Mouse (Mus musculus): Measurements from ENCODE around the gene Lrp5. TPM values are rescaled to one million over a fixed set of nuclear protein-coding genes. Genes with fewer than 3 reads are reported as not detected.
A peak's percentile ranks its signal among the peaks of the same experiment; 100 is the strongest.

Lrp5 gene
- polyA plus RNA-seq, 1 experiment from 2014 or later = 2.3 TPM

GRCm38 (mm10) chr19:3718481-3719361 lies 32.4 kb upstream of the Lrp5 start:
- H3K27ac ChIP-seq (ENCODE audit: low read length) = no peak overlapping the region

GRCm38 (mm10) chr19:3714381-3714780 lies 28.0 kb upstream of the Lrp5 start:
- Histone ChIP-seq H3K4me1 (replicated peaks; ENCODE audit: control insufficient read depth, insufficient read depth, low read length) (peaks cover 8% of the 10 kb centered on the region), H3K36me3 (ENCODE audit: control insufficient read depth, insufficient read depth) (peaks cover 9% of the 10 kb centered on the region; the same call in 1 of the 2 replicates), H3K9ac (replicated peaks; ENCODE audit: low read depth, low read length) (no peak overlapping the region), H3K4me3 (replicated peaks; ENCODE audit: low read length) (no peak overlapping the region), H3K27me3 (replicated peaks; ENCODE audit: control insufficient read depth, insufficient read depth, low read length) (no peaks in the 10 kb centered on the region), H3K9me3 (ENCODE audit: control insufficient read depth, low read length) (no peaks in the 10 kb centered on the region), H3K4me2 (ENCODE audit: low read length) (no peak overlapping the region), H3K27ac (ENCODE audit: low read length) (no peak overlapping the region)
- 92% methylated on average over 6 of the region's 6 CpGs for WGBS
- no peak for ATAC-seq

More at GRCm38 (mm10) chr19:3718481-3719361, 32.4 kb upstream of the Lrp5 start:
- H3K27me3 ChIP-seq (replicated peaks; ENCODE audit: control insufficient read depth, insufficient read depth, low read length) = no peaks in the 10 kb centered on the region
- peak; percentile 80 for ATAC-seq
- 41% methylated on average over 19 of the region's 19 CpGs for WGBS
- peaks cover 9% of the 10 kb centered on the region; the same call in 1 of the 2 replicates for H3K36me3 ChIP-seq (ENCODE audit: control insufficient read depth, insufficient read depth)
- H3K9ac ChIP-seq (replicated peaks; ENCODE audit: low read depth, low read length) = peak overlapping the region; percentile 40
- H3K4me1 ChIP-seq (replicated peaks; ENCODE audit: control insufficient read depth, insufficient read depth, low read length) = peaks cover 8% of the 10 kb centered on the region
- H3K4me3 ChIP-seq (replicated peaks; ENCODE audit: low read length) = peak overlapping the region; percentile 41
- peak overlapping the region; percentile 75 for H3K4me2 ChIP-seq (ENCODE audit: low read length)
- H3K9me3 ChIP-seq (ENCODE audit: control insufficient read depth, low read length) = peaks cover 3% of the 10 kb centered on the region; the same call in 1 of the 2 replicates

GRCm38 (mm10) chr19:3710436-3710835 lies 24.1 kb upstream of the Lrp5 start:
- Histone ChIP-seq H3K4me1 (replicated peaks; ENCODE audit: control insufficient read depth, insufficient read depth, low read length) (peaks cover 12% of the 10 kb centered on the region), H3K4me3 (replicated peaks; ENCODE audit: low read length) (no peak overlapping the region), H3K36me3 (ENCODE audit: control insufficient read depth, insufficient read depth) (no peaks in the 10 kb centered on the region), H3K4me2 (ENCODE audit: low read length) (no peak overlapping the region), H3K9me3 (ENCODE audit: control insufficient read depth, low read length) (no peaks in the 10 kb centered on the region), H3K27ac (ENCODE audit: low read length) (no peak overlapping the region), H3K9ac (replicated peaks; ENCODE audit: low read depth, low read length) (no peak overlapping the region), H3K27me3 (replicated peaks; ENCODE audit: control insufficient read depth, insufficient read depth, low read length) (no peaks in the 10 kb centered on the region)
- WGBS = 97% methylated on average over 2 of the region's 2 CpGs
- ATAC-seq = no peak

- H3K9me3 ChIP-seq (ENCODE audit: control insufficient read depth, low read length) = no peaks in the 10 kb centered on the region
- H3K4me2 ChIP-seq (ENCODE audit: low read length) = peak overlapping the region; percentile 90
- H3K27ac ChIP-seq (ENCODE audit: low read length) = no peak overlapping the region
- no peaks in the 10 kb centered on the region for H3K36me3 ChIP-seq (ENCODE audit: control insufficient read depth, insufficient read depth)
- H3K27me3 ChIP-seq (replicated peaks; ENCODE audit: control insufficient read depth, insufficient read depth, low read length) = no peaks in the 10 kb centered on the region
- no peak for ATAC-seq
- H3K4me1 ChIP-seq (replicated peaks; ENCODE audit: control insufficient read depth, insufficient read depth, low read length) = peaks cover 12% of the 10 kb centered on the region
- H3K4me3 ChIP-seq (replicated peaks; ENCODE audit: low read length) = peak overlapping the region; percentile 95
- 43% methylated on average over 10 of the region's 10 CpGs for WGBS
- peak overlapping the region; percentile 91 for H3K9ac ChIP-seq (replicated peaks; ENCODE audit: low read depth, low read length)
Observed at GRCm38 (mm10) chr19:3709013-3709787, 22.8 kb upstream of the Lrp5 start.

- WGBS = under 1% methylated on average over 61 of the region's 61 CpGs
- no peaks in the 10 kb centered on the region for H3K27me3 ChIP-seq (replicated peaks; ENCODE audit: control insufficient read depth, insufficient read depth, low read length)
- H3K4me2 ChIP-seq (ENCODE audit: low read length) = peak within 1 kb of the TSS; percentile 90
- ATAC-seq = peak; percentile 98
- peak within 1 kb of the TSS; percentile 89 for H3K27ac ChIP-seq (ENCODE audit: low read length)
- H3K4me3 ChIP-seq (replicated peaks; ENCODE audit: low read length) = peak within 1 kb of the TSS; percentile 95
- peaks cover 12% of the 10 kb centered on the region for H3K4me1 ChIP-seq (replicated peaks; ENCODE audit: control insufficient read depth, insufficient read depth, low read length)
- H3K9me3 ChIP-seq (ENCODE audit: control insufficient read depth, low read length) = no peaks in the 10 kb centered on the region
- peak within 1 kb of the TSS; percentile 91 for H3K9ac ChIP-seq (replicated peaks; ENCODE audit: low read depth, low read length)
- no peaks in the 10 kb centered on the region for H3K36me3 ChIP-seq (ENCODE audit: control insufficient read depth, insufficient read depth)
Observed at GRCm38 (mm10) chr19:3708078-3709012, 22.0 kb upstream of the Lrp5 start, which contains the start of gene 1810055G02Rik. 1810055G02Rik (plus strand) TSS chr19:3708293.

- no peaks in the 10 kb centered on the region for H3K27me3 ChIP-seq (replicated peaks; ENCODE audit: control insufficient read depth, insufficient read depth, low read length)
- WGBS = 33% methylated on average over 10 of the region's 10 CpGs
Observed at GRCm38 (mm10) chr19:3707553-3707952, 21.2 kb upstream of the Lrp5 start.

GRCm38 (mm10) chr19:3706258-3706657 lies 19.9 kb upstream of the Lrp5 start:
- Histone ChIP-seq H3K9me3 (ENCODE audit: control insufficient read depth, low read length) (no peaks in the 10 kb centered on the region), H3K4me3 (replicated peaks; ENCODE audit: low read length) (no peak overlapping the region), H3K9ac (replicated peaks; ENCODE audit: low read depth, low read length) (no peak overlapping the region), H3K36me3 (ENCODE audit: control insufficient read depth, insufficient read depth) (no peaks in the 10 kb centered on the region), H3K4me2 (ENCODE audit: low read length) (no peak overlapping the region), H3K27me3 (replicated peaks; ENCODE audit: control insufficient read depth, insufficient read depth, low read length) (no peaks in the 10 kb centered on the region), H3K4me1 (replicated peaks; ENCODE audit: control insufficient read depth, insufficient read depth, low read length) (peaks cover 12% of the 10 kb centered on the region), H3K27ac (ENCODE audit: low read length) (no peak overlapping the region)
- WGBS = 62% methylated on average over 1 of the region's 1 CpGs
- no peak for ATAC-seq

More at GRCm38 (mm10) chr19:3707553-3707952, 21.2 kb upstream of the Lrp5 start:
- Histone ChIP-seq H3K27ac (ENCODE audit: low read length) (peak overlapping the region; percentile 87), H3K9ac (replicated peaks; ENCODE audit: low read depth, low read length) (peak overlapping the region; percentile 91), H3K9me3 (ENCODE audit: control insufficient read depth, low read length) (no peaks in the 10 kb centered on the region), H3K4me2 (ENCODE audit: low read length) (peak overlapping the region; percentile 90), H3K36me3 (ENCODE audit: control insufficient read depth, insufficient read depth) (no peaks in the 10 kb centered on the region), H3K4me1 (replicated peaks; ENCODE audit: control insufficient read depth, insufficient read depth, low read length) (peaks cover 12% of the 10 kb centered on the region), H3K4me3 (replicated peaks; ENCODE audit: low read length) (peak overlapping the region; percentile 95)
- ATAC-seq = no peak

- 77% methylated on average over 4 of the region's 4 CpGs for WGBS
- Histone ChIP-seq H3K36me3 (ENCODE audit: control insufficient read depth, insufficient read depth) (no peaks in the 10 kb centered on the region), H3K9ac (replicated peaks; ENCODE audit: low read depth, low read length) (no peak overlapping the region), H3K9me3 (ENCODE audit: control insufficient read depth, low read length) (no peaks in the 10 kb centered on the region), H3K4me3 (replicated peaks; ENCODE audit: low read length) (no peak overlapping the region), H3K4me2 (ENCODE audit: low read length) (no peak overlapping the region), H3K27ac (ENCODE audit: low read length) (no peak overlapping the region), H3K4me1 (replicated peaks; ENCODE audit: control insufficient read depth, insufficient read depth, low read length) (no peaks in the 10 kb centered on the region), H3K27me3 (replicated peaks; ENCODE audit: control insufficient read depth, insufficient read depth, low read length) (no peaks in the 10 kb centered on the region)
- no peak for ATAC-seq
Observed at GRCm38 (mm10) chr19:3702460-3702859, 16.1 kb upstream of the Lrp5 start.

Measured in forebrain, embryonic 16.5 days (tissue).